Mouse (Mus musculus): ENCODE measurements around the gene Camkmt.

Camkmt gene

GRCm38 (mm10) chr17:85171951-85172350 lies 81.6 kb downstream of the Camkmt start:
- no peak for DNase-seq

GRCm38 (mm10) chr17:85177231-85177630 lies 86.9 kb downstream of the Camkmt start:
- no peak for DNase-seq

GRCm38 (mm10) chr17:85180471-85181060 lies 90.2 kb downstream of the Camkmt start:
- DNase-seq, result no peak

- DNase-seq, result peak; percentile 84 to 85
These were observed 99.1 kb downstream of the Camkmt start for GRCm38 (mm10) chr17:85189227-85190127.

- peak; percentile 38 to 48 for DNase-seq
These were observed 99.7 kb downstream of the Camkmt start for GRCm38 (mm10) chr17:85190128-85190435.

GRCm38 (mm10) chr17:85193294-85193693 lies 102.9 kb downstream of the Camkmt start:
- no peak for DNase-seq

GRCm38 (mm10) chr17:85198781-85199180 lies 108.4 kb downstream of the Camkmt start:
- peak; percentile 28 to 64 for DNase-seq

- DNase-seq, result no peak
These were observed 109.0 kb downstream of the Camkmt start for GRCm38 (mm10) chr17:85199321-85199720.

- no peak for DNase-seq
These were observed 127.7 kb downstream of the Camkmt start for GRCm38 (mm10) chr17:85218054-85218453.

GRCm38 (mm10) chr17:85242109-85242508 lies 151.8 kb downstream of the Camkmt start:
- DNase-seq, result no peak

GRCm38 (mm10) chr17:85248962-85249361 lies 158.6 kb downstream of the Camkmt start:
- DNase-seq, result no peak

GRCm38 (mm10) chr17:85249744-85250143 lies 159.4 kb downstream of the Camkmt start:
- DNase-seq, result no peak

GRCm38 (mm10) chr17:85256930-85257329 lies 166.6 kb downstream of the Camkmt start:
- no peak for DNase-seq

GRCm38 (mm10) chr17:85257348-85257747 lies 167.0 kb downstream of the Camkmt start:
- no peak for DNase-seq

GRCm38 (mm10) chr17:85258703-85259341 lies 168.5 kb downstream of the Camkmt start:
- no peak for DNase-seq

GRCm38 (mm10) chr17:85266831-85267422 lies 176.6 kb downstream of the Camkmt start:
- no peak for DNase-seq

GRCm38 (mm10) chr17:85271466-85272175 lies 181.3 kb downstream of the Camkmt start:
- DNase-seq, result no peak

GRCm38 (mm10) chr17:85279720-85280119 lies 189.4 kb downstream of the Camkmt start:
- DNase-seq, result no peak

- DNase-seq, result no peak
These were observed 192.1 kb downstream of the Camkmt start for GRCm38 (mm10) chr17:85282447-85282846.

GRCm38 (mm10) chr17:85291154-85291553 lies 200.8 kb downstream of the Camkmt start:
- no peak for DNase-seq

- no peak for DNase-seq
These were observed 201.2 kb downstream of the Camkmt start for GRCm38 (mm10) chr17:85291601-85292000.

GRCm38 (mm10) chr17:85292276-85292675 lies 201.9 kb downstream of the Camkmt start:
- DNase-seq, result no peak

- no peak for DNase-seq
These were observed 213.3 kb downstream of the Camkmt start for GRCm38 (mm10) chr17:85303686-85304085.
